Mouse (Mus musculus) spleen, adult 2 months (tissue): ENCODE data around the gene Slc6a5. TPM values are rescaled to one million over a fixed set of nuclear protein-coding genes. Genes with fewer than 3 reads are reported as not detected.

Source experiments
- DNase-seq, 2 experiments: peaks; one replicate each; pipeline versions ENCODE4 v3.0.0 to v3.0.0-alpha.2; 2012 to 2021; ENCODE audit warnings: low spot score in 2 of 2, low read depth in 1 of 2
- H3K27ac ChIP-seq: fragments of 200-500 bp; 2 replicates; pipeline ENCODE4 v1.5.1; 2012; ENCODE audit warnings: low read length, inconsistent platforms; ENCODE audit not compliant: insufficient read depth
- H3K27me3 ChIP-seq: fragments of 200-500 bp; 2 replicates; pipeline ENCODE4 v1.6.1; 2012; ENCODE audit warnings: mild to moderate bottlenecking, moderate library complexity, low read length, inconsistent platforms; ENCODE audit not compliant: control insufficient read depth, insufficient read depth
- H3K36me3 ChIP-seq: fragments of 200-500 bp; 2 replicates; pipeline ENCODE4 v1.6.1; 2012; ENCODE audit warnings: mild to moderate bottlenecking, low read length, inconsistent platforms; ENCODE audit not compliant: control insufficient read depth, insufficient read depth
- H3K4me1 ChIP-seq: fragments of 200-500 bp; 2 replicates; pipeline ENCODE4 v1.6.1; 2011; ENCODE audit warnings: inconsistent platforms; ENCODE audit not compliant: control insufficient read depth, insufficient read depth, insufficient read length
- H3K4me3 ChIP-seq: fragments of 200-500 bp; 2 replicates; pipeline ENCODE4 v1.5.1; 2011; ENCODE audit warnings: mild to moderate bottlenecking, inconsistent platforms; ENCODE audit not compliant: insufficient read depth, insufficient read length; ENCODE audit errors: extremely low read depth
- CTCF ChIP-seq: fragments of 200-500 bp; IDR thresholded peaks from 2 replicates; pipeline ENCODE4 v1.5.1; 2011; ENCODE audit warnings: mild to moderate bottlenecking, inconsistent platforms; ENCODE audit not compliant: insufficient read depth, insufficient read length, insufficient replicate concordance; ENCODE audit errors: extremely low read depth
- POLR2A ChIP-seq: fragments of 200-500 bp; IDR thresholded peaks from 2 replicates; pipeline ENCODE4 v1.6.1; 2011; ENCODE audit warnings: low read depth, low read length, inconsistent platforms
- WGBS: fragments of 180-500 bp; shearing (Covaris S2); methylation state at CpG from one replicate; pipeline ENCODE4 v1.1.7; 2018; 5-methylcytosine and 5-hydroxymethylcytosine counted together
- polyA plus RNA-seq: library from polyadenylated mRNA; depleted of rRNA; stranded (reverse); fragments of >200 nt; gene quantifications from 2 replicates; pipeline ENCODE4 v1.2.3, GENCODE M21; 2012

The Slc6a5 gene
- polyA plus RNA-seq, 1 experiment: not detected

GRCm38 (mm10) chr7:49946691-49947090 lies 36.7 kb downstream of the Slc6a5 start:
- Histone ChIP-seq H3K27me3 (no peaks in the 10 kb centered on the region), H3K36me3 (no peaks in the 10 kb centered on the region), H3K4me1 (no peaks in the 10 kb centered on the region), H3K27ac (no peak overlapping the region), H3K4me3 (no peak overlapping the region)
- 87% methylated on average over 9 of the region's 9 CpGs for WGBS
- TF ChIP-seq CTCF (no peak), POLR2A (no peak)
- DNase-seq: no peak

- no peak overlapping the region for H3K27ac ChIP-seq
- no peak for TF ChIP-seq POLR2A
- TF ChIP-seq CTCF: no peak
- DNase-seq: no peak
- H3K36me3 ChIP-seq: no peaks in the 10 kb centered on the region
- H3K4me1 ChIP-seq: no peaks in the 10 kb centered on the region
- WGBS: 62% methylated on average over 4 of the region's 4 CpGs
- no peak overlapping the region for H3K4me3 ChIP-seq
- H3K27me3 ChIP-seq: no peaks in the 10 kb centered on the region; the same call in 1 of the 2 replicates
Measured at GRCm38 (mm10) chr7:49953546-49954181, 43.7 kb downstream of the Slc6a5 start.

- H3K27ac ChIP-seq: no peak overlapping the region
- no peaks in the 10 kb centered on the region; the same call in 1 of the 2 replicates for H3K27me3 ChIP-seq
- WGBS: 78% methylated on average over 7 of the region's 7 CpGs
- H3K4me3 ChIP-seq: no peak overlapping the region
- no peak for DNase-seq
- no peaks in the 10 kb centered on the region for H3K4me1 ChIP-seq
- no peak for TF ChIP-seq POLR2A
- TF ChIP-seq CTCF: no peak
- H3K36me3 ChIP-seq: no peaks in the 10 kb centered on the region
Measured at GRCm38 (mm10) chr7:49954834-49955233, 44.9 kb downstream of the Slc6a5 start.

GRCm38 (mm10) chr7:49957142-49957541 lies 47.2 kb downstream of the Slc6a5 start:
- Histone ChIP-seq H3K4me3 (no peak overlapping the region), H3K27ac (no peak overlapping the region), H3K4me1 (no peaks in the 10 kb centered on the region), H3K36me3 (no peaks in the 10 kb centered on the region), H3K27me3 (no peaks in the 10 kb centered on the region; the same call in 1 of the 2 replicates)
- no peak for DNase-seq
- WGBS: 75% methylated on average over 3 of the region's 3 CpGs
- TF ChIP-seq CTCF (no peak), POLR2A (no peak)

GRCm38 (mm10) chr7:49963764-49964163 lies 53.8 kb downstream of the Slc6a5 start:
- H3K27me3 ChIP-seq: no peaks in the 10 kb centered on the region
- H3K36me3 ChIP-seq: no peaks in the 10 kb centered on the region
- no peak overlapping the region for H3K27ac ChIP-seq
- WGBS: 93% methylated on average over 2 of the region's 2 CpGs
- no peaks in the 10 kb centered on the region for H3K4me1 ChIP-seq
- no peak for DNase-seq
- TF ChIP-seq POLR2A: no peak
- no peak for TF ChIP-seq CTCF
- H3K4me3 ChIP-seq: no peak overlapping the region

GRCm38 (mm10) chr7:49969516-49969915 lies 59.6 kb downstream of the Slc6a5 start:
- Histone ChIP-seq H3K4me1 (no peaks in the 10 kb centered on the region), H3K27ac (no peak overlapping the region), H3K4me3 (no peak overlapping the region), H3K36me3 (no peaks in the 10 kb centered on the region), H3K27me3 (no peaks in the 10 kb centered on the region; the same call in 1 of the 2 replicates)
- WGBS: 46% methylated on average over 4 of the region's 4 CpGs
- no peak for DNase-seq
- TF ChIP-seq CTCF (no peak), POLR2A (no peak)

GRCm38 (mm10) chr7:49974841-49975440 lies 65.0 kb downstream of the Slc6a5 start, which contains the start of gene Nell1:
TSS of gene Nell1 (plus strand) at chr7:49974864.
- Histone ChIP-seq H3K27ac (no peak within 1 kb of the TSS), H3K27me3 (peaks cover 11% of the 10 kb centered on the region), H3K36me3 (no peaks in the 10 kb centered on the region), H3K4me3 (no peak within 1 kb of the TSS), H3K4me1 (no peaks in the 10 kb centered on the region)
- TF ChIP-seq POLR2A (no peak), CTCF (no peak)
- 3% methylated on average over 48 of the region's 52 CpGs for WGBS
- no peak for DNase-seq
